In genomic region chr19:5921715-5922114, GRCm38 (mm10) we compare ENCODE assay signal across 8 mouse cellular contexts. TPM values are rescaled to one million over a fixed set of nuclear protein-coding genes. Genes with fewer than 3 reads are reported as not detected.
DNase-seq lines count a peak whose midpoint lies in the region; ATAC-seq and TF ChIP-seq lines count a peak whose summit lies in the region.

No protein-coding gene starts in this region.

- WGBS in forebrain, embryonic 16.5 days = 15% methylated on average over 9 of the region's 9 CpGs
- WGBS in intestine, postnatal 0 days = 24% methylated on average over 9 of the region's 9 CpGs
- WGBS in lung, embryonic 16.5 days = 15% methylated on average over 9 of the region's 9 CpGs

- no peaks in the 10 kb centered on the region for H3K9me3 ChIP-seq in forebrain, embryonic 16.5 days (ENCODE audit: control insufficient read depth, low read length)
- H3K9me3 ChIP-seq in intestine, postnatal 0 days (ENCODE audit: control insufficient read depth) = no peaks in the 10 kb centered on the region
- no peaks in the 10 kb centered on the region for H3K9me3 ChIP-seq in lung, embryonic 16.5 days (ENCODE audit: control insufficient read depth, low read length)

- DNase-seq in adrenal gland, postnatal 36 days = peak; percentile 38 to 47
- no peak for DNase-seq in adrenal gland, postnatal 4 days (ENCODE audit: low spot score in 2 of 2)
- DNase-seq in B cell, adult 2 months = no peak
- DNase-seq in left cerebral cortex, postnatal 25 days (ENCODE audit: low spot score in 2 of 2) = no peak

- no peak overlapping the region for H3K4me3 ChIP-seq in forebrain, embryonic 16.5 days (replicated peaks; ENCODE audit: low read length)
- no peak overlapping the region for H3K4me3 ChIP-seq in intestine, postnatal 0 days (ENCODE audit: low read depth, low read length)
- peak overlapping the region; percentile 73 for H3K4me3 ChIP-seq in lung, embryonic 16.5 days (ENCODE audit: low read length)

- 0 out of 2 replicates have a peak overlapping the region, but pooled peaks have one; percentile 16 for H3K4me2 ChIP-seq in forebrain, embryonic 16.5 days (ENCODE audit: low read length)
- H3K4me2 ChIP-seq in intestine, postnatal 0 days (replicated peaks; ENCODE audit: low read depth) = peak overlapping the region; percentile 40
- H3K4me2 ChIP-seq in lung, embryonic 16.5 days (ENCODE audit: low read depth, low read length) = peak overlapping the region; percentile 77

- intact Hi-C loops in left cerebral cortex, postnatal 25 days (cut with DNase I) = loop anchor here (5.0 kb wide), 1 partner anchor 121 kb away; no protein-coding TSS in a partner anchor

- 0 out of 2 replicates have a peak, but pooled peaks cover 2% of the 10 kb centered on the region for H3K27me3 ChIP-seq in forebrain, embryonic 16.5 days (replicated peaks; ENCODE audit: control insufficient read depth, insufficient read depth, low read length)
- H3K27me3 ChIP-seq in intestine, postnatal 0 days (replicated peaks; ENCODE audit: control insufficient read depth, insufficient read depth, low read length) = no peaks in the 10 kb centered on the region
- H3K27me3 ChIP-seq in lung, embryonic 16.5 days (ENCODE audit: control insufficient read depth, insufficient read depth, low read depth, low read length) = no peaks in the 10 kb centered on the region

- ATAC-seq in forebrain, embryonic 16.5 days = no peak
- no peak for ATAC-seq in intestine, postnatal 0 days
- peak; percentile 9 for ATAC-seq in lung, embryonic 16.5 days (ENCODE audit: low read depth)
- no peak for ATAC-seq in megakaryocyte progenitor cell, adult 5-6 weeks (replicated peaks; ENCODE audit: poor library complexity)

- H3K27ac ChIP-seq in forebrain, embryonic 16.5 days (ENCODE audit: low read length) = no peak overlapping the region
- H3K27ac ChIP-seq in intestine, postnatal 0 days (ENCODE audit: low read depth, low read length) = no peak overlapping the region; the same call in 1 of the 2 replicates
- 0 out of 2 replicates have a peak overlapping the region, but pooled peaks have one; percentile 9 for H3K27ac ChIP-seq in lung, embryonic 16.5 days (ENCODE audit: low read length)

- H3K9ac ChIP-seq in forebrain, embryonic 16.5 days (replicated peaks; ENCODE audit: low read depth, low read length) = peak overlapping the region; percentile 27; the same call in 1 of the 2 replicates
- no peak overlapping the region for H3K9ac ChIP-seq in intestine, postnatal 0 days (ENCODE audit: low read depth, low read length)
- H3K9ac ChIP-seq in lung, embryonic 16.5 days (ENCODE audit: low read length) = peak overlapping the region; percentile 43; the same call in 1 of the 2 replicates

- no peak for TF ChIP-seq CTCF in intestine, postnatal 0 days (IDR thresholded peaks at IDR 0.05; ENCODE audit: low read depth)

- H3K36me3 ChIP-seq in forebrain, embryonic 16.5 days (ENCODE audit: control insufficient read depth, insufficient read depth) = peaks cover 3% of the 10 kb centered on the region; the same call in 1 of the 2 replicates
- H3K36me3 ChIP-seq in intestine, postnatal 0 days (ENCODE audit: control insufficient read depth, insufficient read depth) = peaks cover 35% of the 10 kb centered on the region
- peaks cover 13% of the 10 kb centered on the region for H3K36me3 ChIP-seq in lung, embryonic 16.5 days (ENCODE audit: control insufficient read depth, insufficient read depth, low read length)

- H3K4me1 ChIP-seq in forebrain, embryonic 16.5 days (replicated peaks; ENCODE audit: control insufficient read depth, insufficient read depth, low read length) = peaks cover 20% of the 10 kb centered on the region; the same call in 1 of the 2 replicates
- H3K4me1 ChIP-seq in intestine, postnatal 0 days (replicated peaks; ENCODE audit: control insufficient read depth, insufficient read depth, low read length) = no peaks in the 10 kb centered on the region; the same call in 1 of the 2 replicates
- H3K4me1 ChIP-seq in lung, embryonic 16.5 days (replicated peaks; ENCODE audit: control insufficient read depth, insufficient read depth, low read length) = peaks cover 25% of the 10 kb centered on the region

RNA-seq across cellular contexts. Expression of gene Cdc42ep2, which starts 2.9 kb away (rescaled TPM):
- total RNA-seq in adrenal gland, postnatal 36 days (2021) = 1 to 10 TPM; 6.0 to 6.2 TPM
- 10 to 100 TPM; 11.4 TPM for total RNA-seq in adrenal gland, postnatal 4 days (2021)
- 11.1 and 12.4 TPM in 2 replicates for polyA plus RNA-seq in forebrain, embryonic 16.5 days (2015; fragmentation: Nextera tagmentation; extraction: Ambion mirVana)
- 6.5 and 6.6 TPM in 2 replicates for polyA plus RNA-seq in intestine, postnatal 0 days (2015; fragmentation: Nextera tagmentation; extraction: Ambion mirVana)
- polyA plus RNA-seq in lung, embryonic 16.5 days (2015; fragmentation: Nextera tagmentation; extraction: Ambion mirVana) = 15.6 and 17.1 TPM in 2 replicates
- total RNA-seq in left cerebral cortex, postnatal 25 days (2021) = 1 to 10 TPM; 6.2 to 6.6 TPM
- total RNA-seq in megakaryocyte progenitor cell, adult 5-6 weeks (2015) = not detected in 2 replicates
- total RNA-seq in megakaryocyte progenitor cell, adult 5-6 weeks (2017) = 0.07 TPM in 1 of 2 replicates, not detected in the other

RNA-seq across cellular contexts. Expression of gene Dpf2, which starts 8.9 kb away (rescaled TPM):
- total RNA-seq in adrenal gland, postnatal 36 days (2021) = 100 to 1,000 TPM in 1 of 2 experiments, 10 to 100 TPM in 1; 89.6 to 120 TPM
- total RNA-seq in adrenal gland, postnatal 4 days (2021) = 100 to 1,000 TPM; 158 to 169 TPM
- polyA plus RNA-seq in forebrain, embryonic 16.5 days (2015; fragmentation: Nextera tagmentation; extraction: Ambion mirVana) = 124 and 126 TPM in 2 replicates
- 49.9 and 51.9 TPM in 2 replicates for polyA plus RNA-seq in intestine, postnatal 0 days (2015; fragmentation: Nextera tagmentation; extraction: Ambion mirVana)
- 155 TPM in 2 replicates for polyA plus RNA-seq in lung, embryonic 16.5 days (2015; fragmentation: Nextera tagmentation; extraction: Ambion mirVana)
- total RNA-seq in left cerebral cortex, postnatal 25 days (2021) = 10 to 100 TPM; 84.1 to 96.1 TPM
- 47.6 and 50.3 TPM in 2 replicates for total RNA-seq in megakaryocyte progenitor cell, adult 5-6 weeks (2015)
- total RNA-seq in megakaryocyte progenitor cell, adult 5-6 weeks (2017) = 65.1 and 83.0 TPM in 2 replicates

RNA-seq across cellular contexts. Expression of gene Tigd3, which starts 27.8 kb away (rescaled TPM):
- 1 to 10 TPM in 1 of 2 experiments, under 1 TPM in 1; 0.92 to 1.4 TPM for total RNA-seq in adrenal gland, postnatal 36 days (2021)
- 1 to 10 TPM; 3.1 TPM for total RNA-seq in adrenal gland, postnatal 4 days (2021)
- polyA plus RNA-seq in forebrain, embryonic 16.5 days (2015; fragmentation: Nextera tagmentation; extraction: Ambion mirVana) = 11.0 and 13.7 TPM in 2 replicates
- polyA plus RNA-seq in intestine, postnatal 0 days (2015; fragmentation: Nextera tagmentation; extraction: Ambion mirVana) = 1.0 and 1.2 TPM in 2 replicates
- 2.5 and 3.2 TPM in 2 replicates for polyA plus RNA-seq in lung, embryonic 16.5 days (2015; fragmentation: Nextera tagmentation; extraction: Ambion mirVana)
- 1 to 10 TPM; 4.5 to 5.5 TPM for total RNA-seq in left cerebral cortex, postnatal 25 days (2021)
- 0.32 and 0.81 TPM in 2 replicates for total RNA-seq in megakaryocyte progenitor cell, adult 5-6 weeks (2015)
- total RNA-seq in megakaryocyte progenitor cell, adult 5-6 weeks (2017) = 1.5 and 2.8 TPM in 2 replicates

RNA-seq across cellular contexts. Expression of gene Pola2, which starts 42.3 kb away (rescaled TPM):
- total RNA-seq in adrenal gland, postnatal 36 days (2021) = 10 to 100 TPM; 22.9 to 23.7 TPM
- total RNA-seq in adrenal gland, postnatal 4 days (2021) = 10 to 100 TPM; 35.0 to 37.9 TPM
- 31.9 and 34.2 TPM in 2 replicates for polyA plus RNA-seq in forebrain, embryonic 16.5 days (2015; fragmentation: Nextera tagmentation; extraction: Ambion mirVana)
- 23.5 and 23.9 TPM in 2 replicates for polyA plus RNA-seq in intestine, postnatal 0 days (2015; fragmentation: Nextera tagmentation; extraction: Ambion mirVana)
- polyA plus RNA-seq in lung, embryonic 16.5 days (2015; fragmentation: Nextera tagmentation; extraction: Ambion mirVana) = 64.2 and 70.0 TPM in 2 replicates
- total RNA-seq in left cerebral cortex, postnatal 25 days (2021) = 1 to 10 TPM; 3.8 to 5.6 TPM
- 60.9 and 76.7 TPM in 2 replicates for total RNA-seq in megakaryocyte progenitor cell, adult 5-6 weeks (2015)
- 57.4 and 61.3 TPM in 2 replicates for total RNA-seq in megakaryocyte progenitor cell, adult 5-6 weeks (2017)

RNA-seq across cellular contexts. Expression of gene Slc25a45, which starts 44.1 kb away (rescaled TPM):
- total RNA-seq in adrenal gland, postnatal 36 days (2021) = 10 to 100 TPM in 1 of 2 experiments, 1 to 10 TPM in 1; 9.4 to 33.2 TPM
- 10 to 100 TPM; 25.9 to 26.3 TPM for total RNA-seq in adrenal gland, postnatal 4 days (2021)
- polyA plus RNA-seq in forebrain, embryonic 16.5 days (2015; fragmentation: Nextera tagmentation; extraction: Ambion mirVana) = 1.5 and 2.0 TPM in 2 replicates
- polyA plus RNA-seq in intestine, postnatal 0 days (2015; fragmentation: Nextera tagmentation; extraction: Ambion mirVana) = 3.8 and 4.0 TPM in 2 replicates
- 5.7 and 6.2 TPM in 2 replicates for polyA plus RNA-seq in lung, embryonic 16.5 days (2015; fragmentation: Nextera tagmentation; extraction: Ambion mirVana)
- 1 to 10 TPM; 2.5 to 3.0 TPM for total RNA-seq in left cerebral cortex, postnatal 25 days (2021)
- 28.7 and 30.5 TPM in 2 replicates for total RNA-seq in megakaryocyte progenitor cell, adult 5-6 weeks (2015)
- total RNA-seq in megakaryocyte progenitor cell, adult 5-6 weeks (2017) = 30.2 and 39.5 TPM in 2 replicates

Comparison
In these comparisons a context has a peak if more than half of its experiments do, and no peak if none do; other contexts are left out.
1. DNase-seq: peak in adrenal gland, postnatal 36 days (2 of 2); none in adrenal gland, postnatal 4 days (0 of 2), B cell, adult 2 months (0 of 2) and left cerebral cortex, postnatal 25 days (0 of 2).
2. H3K4me2 ChIP-seq: peak in every context shown above with its lines; median percentile 77 in lung, embryonic 16.5 days; 40 in intestine, postnatal 0 days; 16 in forebrain, embryonic 16.5 days.
3. RNA of gene Cdc42ep2, which starts 2.9 kb away (total RNA-seq): 11.4 TPM in adrenal gland, postnatal 4 days, 6.2 to 6.6 TPM in left cerebral cortex, postnatal 25 days and 6.0 to 6.2 TPM in adrenal gland, postnatal 36 days; 0.07 TPM in megakaryocyte progenitor cell, adult 5-6 weeks; every median in the first group is over 4 times any median in the second.